Mouse (Mus musculus): Measurements from ENCODE around the gene Clmn. TPM values are rescaled to one million over a fixed set of nuclear protein-coding genes. Genes with fewer than 3 reads are reported as not detected.
A peak's percentile ranks its signal among the peaks of the same experiment; 100 is the strongest.

Clmn gene
- 2.0 and 2.5 TPM in 2 replicates for polyA plus RNA-seq (2015; fragmentation: Nextera tagmentation; extraction: Ambion mirVana)

- H3K9ac ChIP-seq (replicated peaks; ENCODE audit: low read depth): peak within 1 kb of the TSS; percentile 43
- DNase-seq (ENCODE audit: low spot score): no peak
- H3K36me3 ChIP-seq (ENCODE audit: insufficient read depth, low read length): no peaks in the 10 kb centered on the region
- peak within 1 kb of the TSS; percentile 98 for H3K4me2 ChIP-seq (replicated peaks; ENCODE audit: low read depth, low read length)
- TF ChIP-seq CTCF (IDR thresholded peaks at IDR 0.05): no peak
- no peak for TF ChIP-seq EP300 (IDR thresholded peaks at IDR 0.05)
- peak; percentile 7; the same call in 1 of the 2 replicates for ATAC-seq
- H3K4me3 ChIP-seq (ENCODE audit: low read depth, low read length): peak within 1 kb of the TSS; percentile 61
- no peaks in the 10 kb centered on the region; the same call in 1 of the 2 replicates for H3K4me1 ChIP-seq (ENCODE audit: insufficient read depth, low read depth, low read length)
- H3K27me3 ChIP-seq (replicated peaks; ENCODE audit: insufficient read depth, low read length): no peaks in the 10 kb centered on the region
- under 1% methylated on average over 54 of the region's 80 CpGs for WGBS
- peak within 1 kb of the TSS; percentile 43; the same call in 1 of the 2 replicates for H3K27ac ChIP-seq (ENCODE audit: low read length)
- no peaks in the 10 kb centered on the region for H3K9me3 ChIP-seq (ENCODE audit: low read length)
Measured at GRCm38 (mm10) chr12:104864439-104865165, at the start of gene Clmn. Gene Clmn (minus strand): TSS chr12:104865076.

DNA sequence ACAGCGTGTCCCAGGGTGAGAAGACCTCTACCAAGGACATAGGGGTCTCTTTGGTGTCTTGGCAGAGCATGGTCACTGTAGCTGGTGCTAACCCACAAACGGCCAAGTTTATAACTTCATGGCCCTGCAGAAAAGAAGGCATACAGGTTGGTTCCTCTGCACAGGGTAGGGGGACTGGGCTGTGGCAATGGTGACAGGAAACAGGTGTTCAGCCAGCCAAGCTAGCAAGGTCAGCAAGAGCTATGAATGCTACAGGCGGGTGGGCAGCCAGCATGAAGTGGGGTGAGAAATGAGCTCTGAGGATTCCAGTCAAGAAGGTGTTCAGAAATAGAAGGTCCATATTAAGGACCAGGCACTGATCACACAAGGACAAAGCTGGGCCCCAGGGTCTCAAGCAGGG, 48.1 kb upstream of the Clmn start:
- no peak overlapping the region for H3K4me3 ChIP-seq (ENCODE audit: low read depth, low read length)
- no peak for TF ChIP-seq CTCF (IDR thresholded peaks at IDR 0.05)
- TF ChIP-seq EP300 (IDR thresholded peaks at IDR 0.05): no peak
- H3K4me1 ChIP-seq (ENCODE audit: insufficient read depth, low read depth, low read length): no peaks in the 10 kb centered on the region
- H3K36me3 ChIP-seq (ENCODE audit: insufficient read depth, low read length): no peaks in the 10 kb centered on the region
- H3K27ac ChIP-seq (ENCODE audit: low read length): no peak overlapping the region
- H3K4me2 ChIP-seq (replicated peaks; ENCODE audit: low read depth, low read length): no peak overlapping the region
- ATAC-seq (no peak), DNase-seq (ENCODE audit: low spot score) (no peak)
- H3K9me3 ChIP-seq (ENCODE audit: low read length): no peaks in the 10 kb centered on the region
- WGBS: 50% methylated on average over 3 of the region's 3 CpGs
- no peak overlapping the region for H3K9ac ChIP-seq (replicated peaks; ENCODE audit: low read depth)
- H3K27me3 ChIP-seq (replicated peaks; ENCODE audit: insufficient read depth, low read length): no peaks in the 10 kb centered on the region

DNA sequence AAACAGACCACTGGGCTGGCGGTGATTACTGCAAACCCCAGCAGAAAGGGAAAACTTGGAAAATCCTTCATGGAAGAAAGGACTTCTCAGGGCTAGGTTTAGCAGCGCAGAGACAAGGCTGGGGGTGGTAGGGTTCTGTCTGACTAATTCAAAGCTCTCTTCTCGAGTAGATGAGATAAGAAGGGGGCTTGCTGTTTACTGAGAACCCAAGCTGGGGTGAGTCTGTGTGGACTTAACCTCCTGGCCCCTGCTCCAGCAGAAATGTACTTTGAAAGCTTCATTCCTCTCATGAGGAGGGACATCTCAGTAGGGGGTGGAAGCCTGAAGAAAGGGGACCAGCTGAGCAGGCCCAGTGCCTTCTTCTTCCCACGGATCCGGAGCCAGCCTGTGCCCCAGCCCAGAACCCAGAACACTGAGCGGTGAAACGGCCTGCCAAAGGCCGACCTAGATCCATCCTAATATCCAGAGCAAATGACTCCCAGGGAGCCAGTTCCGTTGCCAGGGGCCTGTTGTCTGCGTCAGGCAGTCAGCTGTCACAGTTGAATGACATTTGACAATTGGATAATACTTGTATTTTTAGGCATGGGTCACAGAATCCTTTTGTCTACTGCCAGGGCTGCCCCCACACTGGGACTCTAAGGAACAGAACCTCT, 47.5 kb upstream of the Clmn start:
- H3K9ac ChIP-seq (replicated peaks; ENCODE audit: low read depth): no peak overlapping the region
- WGBS: 41% methylated on average over 10 of the region's 10 CpGs
- H3K4me2 ChIP-seq (replicated peaks; ENCODE audit: low read depth, low read length): no peak overlapping the region
- H3K4me3 ChIP-seq (ENCODE audit: low read depth, low read length): no peak overlapping the region
- no peaks in the 10 kb centered on the region for H3K27me3 ChIP-seq (replicated peaks; ENCODE audit: insufficient read depth, low read length)
- no peaks in the 10 kb centered on the region for H3K9me3 ChIP-seq (ENCODE audit: low read length)
- H3K4me1 ChIP-seq (ENCODE audit: insufficient read depth, low read depth, low read length): no peaks in the 10 kb centered on the region
- ATAC-seq (no peak), DNase-seq (ENCODE audit: low spot score) (no peak)
- no peak overlapping the region for H3K27ac ChIP-seq (ENCODE audit: low read length)
- H3K36me3 ChIP-seq (ENCODE audit: insufficient read depth, low read length): no peaks in the 10 kb centered on the region
- no peak for TF ChIP-seq EP300 (IDR thresholded peaks at IDR 0.05)

DNA sequence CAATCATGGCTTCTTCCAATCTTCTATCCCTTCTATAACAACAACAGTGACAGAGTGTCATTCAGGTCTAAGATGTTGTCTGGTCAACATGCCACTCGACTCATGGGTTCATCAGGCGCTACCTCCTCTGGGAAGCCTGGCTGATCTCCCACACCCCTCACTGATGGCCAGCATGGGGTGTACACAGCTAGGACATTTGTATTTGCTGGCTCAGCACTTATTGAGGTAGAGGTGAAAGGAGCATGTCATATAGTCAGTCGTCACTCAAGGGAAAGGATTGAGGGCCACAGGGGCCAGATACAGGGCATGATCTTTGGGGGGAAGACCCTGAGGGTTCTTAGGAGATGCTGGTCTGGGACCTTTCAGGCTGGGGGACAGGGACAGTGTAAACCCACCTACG, 44.9 kb upstream of the Clmn start:
- no peak overlapping the region for H3K27ac ChIP-seq (ENCODE audit: low read length)
- WGBS: 86% methylated on average over 4 of the region's 4 CpGs
- TF ChIP-seq CTCF (IDR thresholded peaks at IDR 0.05) (no peak), EP300 (IDR thresholded peaks at IDR 0.05) (no peak)
- H3K27me3 ChIP-seq (replicated peaks; ENCODE audit: insufficient read depth, low read length): no peaks in the 10 kb centered on the region
- H3K9ac ChIP-seq (replicated peaks; ENCODE audit: low read depth): no peak overlapping the region
- no peak for DNase-seq (ENCODE audit: low spot score)
- ATAC-seq: no peak
- H3K36me3 ChIP-seq (ENCODE audit: insufficient read depth, low read length): no peaks in the 10 kb centered on the region
- no peaks in the 10 kb centered on the region for H3K4me1 ChIP-seq (ENCODE audit: insufficient read depth, low read depth, low read length)
- no peak overlapping the region for H3K4me3 ChIP-seq (ENCODE audit: low read depth, low read length)
- H3K4me2 ChIP-seq (replicated peaks; ENCODE audit: low read depth, low read length): no peak overlapping the region
- H3K9me3 ChIP-seq (ENCODE audit: low read length): no peaks in the 10 kb centered on the region

- no peak overlapping the region for H3K9ac ChIP-seq (replicated peaks; ENCODE audit: low read depth)
- H3K27me3 ChIP-seq (replicated peaks; ENCODE audit: insufficient read depth, low read length): no peaks in the 10 kb centered on the region
- TF ChIP-seq EP300 (IDR thresholded peaks at IDR 0.05) (no peak), CTCF (IDR thresholded peaks at IDR 0.05) (no peak)
- no peak overlapping the region for H3K4me3 ChIP-seq (ENCODE audit: low read depth, low read length)
- ATAC-seq: no peak
- H3K36me3 ChIP-seq (ENCODE audit: insufficient read depth, low read length): no peaks in the 10 kb centered on the region
- H3K4me1 ChIP-seq (ENCODE audit: insufficient read depth, low read depth, low read length): peaks cover 3% of the 10 kb centered on the region; the same call in 1 of the 2 replicates
- no peak for DNase-seq (ENCODE audit: low spot score)
- H3K27ac ChIP-seq (ENCODE audit: low read length): no peak overlapping the region
- WGBS: 77% methylated on average over 5 of the region's 5 CpGs
- no peaks in the 10 kb centered on the region for H3K9me3 ChIP-seq (ENCODE audit: low read length)
- H3K4me2 ChIP-seq (replicated peaks; ENCODE audit: low read depth, low read length): no peak overlapping the region
Measured at GRCm38 (mm10) chr12:104908986-104909385, 44.1 kb upstream of the Clmn start.

GRCm38 (mm10) chr12:104908024-104908781, 43.3 kb upstream of the Clmn start:
- H3K9ac ChIP-seq (replicated peaks; ENCODE audit: low read depth): no peak overlapping the region
- TF ChIP-seq EP300 (IDR thresholded peaks at IDR 0.05): no peak
- H3K4me2 ChIP-seq (replicated peaks; ENCODE audit: low read depth, low read length): no peak overlapping the region
- no peaks in the 10 kb centered on the region for H3K36me3 ChIP-seq (ENCODE audit: insufficient read depth, low read length)
- no peaks in the 10 kb centered on the region for H3K9me3 ChIP-seq (ENCODE audit: low read length)
- no peaks in the 10 kb centered on the region for H3K27me3 ChIP-seq (replicated peaks; ENCODE audit: insufficient read depth, low read length)
- H3K4me1 ChIP-seq (ENCODE audit: insufficient read depth, low read depth, low read length): peaks cover 4% of the 10 kb centered on the region; the same call in 1 of the 2 replicates
- no peak overlapping the region for H3K27ac ChIP-seq (ENCODE audit: low read length)
- H3K4me3 ChIP-seq (ENCODE audit: low read depth, low read length): no peak overlapping the region
- ATAC-seq: no peak
- 25% methylated on average over 15 of the region's 15 CpGs for WGBS
- DNase-seq (ENCODE audit: low spot score): no peak
